Mouse (Mus musculus): ENCODE results near the gene Dnajc30.
"Not testable (repeated sequence)": the region's sequence is repeated elsewhere in the genome, so short reads cannot be mapped to it uniquely, and the experiment has no call there.

The Dnajc30 gene
- long read RNA-seq, experiment 1, transcript Dnajc30-201 (1 exons, 1,661 nt), result major isoform, 37 of 39 reads
- long read RNA-seq, experiment 1, partial matches to known transcripts, result 0 of 39 reads
- long read RNA-seq, experiment 1, other reads (novel, unspliced or antisense), result 2 of 39 reads
- long read RNA-seq, experiment 2, transcript Dnajc30-201 (1 exons, 1,661 nt), result major isoform, 46 of 47 reads
- long read RNA-seq, experiment 2, partial matches to known transcripts, result 0 of 47 reads
- long read RNA-seq, experiment 2, other reads (novel, unspliced or antisense), result 1 of 47 reads

- intact Hi-C loops (cut with DNase I), result no loop called here
Observed at GRCm38 (mm10) chr5:135063629-135064381, at the start of gene Dnajc30. Gene Dnajc30, plus strand, starts transcription at chr5:135064202.

GRCm38 (mm10) chr5:135015497-135015896, 48.5 kb upstream of the Dnajc30 start:
- intact Hi-C loops (cut with DNase I), result loop anchor here (2.0 to 10.0 kb wide), 3 partner anchors 59 to 169 kb away; partner anchors contain the start of gene Baz1b

- intact Hi-C loops (cut with DNase I), result loop anchor here (10.0 kb wide), 2 partner anchors 89 to 169 kb away; partner anchors contain the start of gene Baz1b
Observed at GRCm38 (mm10) chr5:135016224-135016759, 47.7 kb upstream of the Dnajc30 start.

- intact Hi-C loops (cut with DNase I), result no loop called here
Observed at GRCm38 (mm10) chr5:135021814-135022213, 42.2 kb upstream of the Dnajc30 start.

- intact Hi-C loops (cut with DNase I), result no loop called here
Observed at GRCm38 (mm10) chr5:135023344-135024173, 40.4 kb upstream of the Dnajc30 start, which contains the start of gene Stx1a. Gene Stx1a, plus strand, starts transcription at chr5:135023482.

- intact Hi-C loops (cut with DNase I), result no loop called here
Observed at GRCm38 (mm10) chr5:135024665-135025224, 39.3 kb upstream of the Dnajc30 start.

GRCm38 (mm10) chr5:135025899-135026298, 38.1 kb upstream of the Dnajc30 start:
- intact Hi-C loops (cut with DNase I), result no loop called here

- intact Hi-C loops (cut with DNase I), result no loop called here
Observed at GRCm38 (mm10) chr5:135029007-135029854, 34.8 kb upstream of the Dnajc30 start.

- intact Hi-C loops (cut with DNase I), result no loop called here
Observed at GRCm38 (mm10) chr5:135032581-135032980, 31.4 kb upstream of the Dnajc30 start.

GRCm38 (mm10) chr5:135034593-135034992, 29.4 kb upstream of the Dnajc30 start:
- intact Hi-C loops (cut with DNase I), result no loop called here

- intact Hi-C loops (cut with DNase I), result no loop called here
Observed at GRCm38 (mm10) chr5:135035608-135036359, 28.2 kb upstream of the Dnajc30 start.

- intact Hi-C loops (cut with DNase I), result no loop called here
Observed at GRCm38 (mm10) chr5:135037946-135038345, 26.1 kb upstream of the Dnajc30 start.

GRCm38 (mm10) chr5:135039541-135039940, 24.5 kb upstream of the Dnajc30 start:
- intact Hi-C loops (cut with DNase I), result no loop called here

GRCm38 (mm10) chr5:135040059-135040458, 23.9 kb upstream of the Dnajc30 start:
- intact Hi-C loops (cut with DNase I), result no loop called here

GRCm38 (mm10) chr5:135040777-135041176, 23.2 kb upstream of the Dnajc30 start:
- intact Hi-C loops (cut with DNase I), result no loop called here

- intact Hi-C loops (cut with DNase I), result no loop called here
Observed at GRCm38 (mm10) chr5:135042105-135042788, 21.8 kb upstream of the Dnajc30 start.

- intact Hi-C loops (cut with DNase I), result no loop called here
Observed at GRCm38 (mm10) chr5:135044575-135044974, 19.4 kb upstream of the Dnajc30 start.

GRCm38 (mm10) chr5:135048539-135048938, 15.5 kb upstream of the Dnajc30 start:
- intact Hi-C loops (cut with DNase I), result no loop called here

- intact Hi-C loops (cut with DNase I), result not testable (repeated sequence)
Observed at GRCm38 (mm10) chr5:135049268-135049667, 14.7 kb upstream of the Dnajc30 start.

All from adrenal gland (tissue).